In the genomic region with DNA sequence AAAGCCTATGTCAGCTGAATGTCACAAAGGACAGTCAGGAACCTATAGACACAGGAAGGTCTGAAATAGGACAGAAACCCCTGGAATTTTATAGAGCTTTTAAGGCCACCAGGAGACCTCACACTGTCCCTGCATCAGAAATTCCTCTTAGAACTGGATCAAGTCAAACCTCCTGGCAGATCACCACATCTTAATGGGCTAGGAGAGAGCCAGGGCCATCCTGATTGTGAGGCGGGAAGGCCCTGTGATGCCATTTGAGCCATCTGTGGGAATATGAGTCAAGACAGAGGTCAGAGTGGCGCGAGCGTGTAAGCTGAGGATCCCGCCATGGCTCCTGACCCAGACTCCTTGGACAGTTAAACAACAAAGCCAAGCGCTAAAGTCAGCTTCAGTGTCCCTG, we compare ENCODE assay signal across 13 mouse cellular contexts.
A peak's percentile ranks its signal among the peaks of the same experiment; 100 is the strongest.
DNase-seq lines count a peak whose midpoint lies in the region; ATAC-seq and TF ChIP-seq lines count a peak whose summit lies in the region.
"Had no signal": no experiment of that assay in that cellular context is flagged by ENCODE, and none has a peak within 500 bp of the region (broad histone marks: within the 10 kb centered on the region; RNA-seq: fewer than 3 reads in every experiment).

No protein-coding gene starts in this region.

- H3K36me3 ChIP-seq in heart, adult 2 months (ENCODE audit: control insufficient read depth, insufficient read depth, low read length): peaks cover 41% of the 10 kb centered on the region
- H3K36me3 ChIP-seq in lung, postnatal 0 days (ENCODE audit: insufficient read depth, low read length): 0 out of 2 replicates have a peak, but pooled peaks cover 5% of the 10 kb centered on the region
- H3K36me3 ChIP-seq in limb, embryonic 10.5 days: no peaks in the 10 kb centered on the region
- H3K36me3 ChIP-seq in stomach, postnatal 0 days (ENCODE audit: control insufficient read depth, insufficient read depth, low read length): no peaks in the 10 kb centered on the region
- no peaks in the 10 kb centered on the region for H3K36me3 ChIP-seq in forebrain, embryonic 12.5 days (replicated peaks)
- H3K36me3 ChIP-seq: hindbrain, embryonic 15.5 days; limb, embryonic 12.5 days had no signal

- H3K4me1 ChIP-seq in heart, adult 2 months (ENCODE audit: control insufficient read depth, insufficient read depth, low read length): peaks cover 57% of the 10 kb centered on the region
- peaks cover 21% of the 10 kb centered on the region for H3K4me1 ChIP-seq in lung, postnatal 0 days (ENCODE audit: insufficient read depth, low read depth, low read length)
- peaks cover 45% of the 10 kb centered on the region for H3K4me1 ChIP-seq in limb, embryonic 10.5 days
- peaks cover 4% of the 10 kb centered on the region; the same call in 1 of the 2 replicates for H3K4me1 ChIP-seq in stomach, postnatal 0 days (replicated peaks; ENCODE audit: control insufficient read depth, insufficient read depth)
- no peaks in the 10 kb centered on the region for H3K4me1 ChIP-seq in forebrain, embryonic 12.5 days
- H3K4me1 ChIP-seq: hindbrain, embryonic 15.5 days had no signal

- H3K4me3 ChIP-seq in heart, adult 2 months: no peak overlapping the region
- no peak overlapping the region for H3K4me3 ChIP-seq in lung, postnatal 0 days (ENCODE audit: low read depth, low read length)
- no peak overlapping the region for H3K4me3 ChIP-seq in limb, embryonic 10.5 days
- no peak overlapping the region for H3K4me3 ChIP-seq in stomach, postnatal 0 days (ENCODE audit: low read depth, low read length)
- no peak overlapping the region for H3K4me3 ChIP-seq in forebrain, embryonic 12.5 days (replicated peaks)
- H3K4me3 ChIP-seq: hindbrain, embryonic 15.5 days; limb, embryonic 12.5 days had no signal

- 58% methylated on average over 6 of the region's 6 CpGs for WGBS in heart, adult 2 months
- WGBS in lung, postnatal 0 days: 89% methylated on average over 6 of the region's 6 CpGs
- 91% methylated on average over 6 of the region's 6 CpGs for WGBS in limb, embryonic 10.5 days
- WGBS in stomach, postnatal 0 days: 86% methylated on average over 6 of the region's 6 CpGs
- 92% methylated on average over 6 of the region's 6 CpGs for WGBS in forebrain, embryonic 12.5 days

- no peak for TF ChIP-seq POLR2A in heart, adult 2 months (IDR thresholded peaks at IDR 0.05; ENCODE audit: insufficient read depth, low read depth, low read length)

- no peak for DNase-seq in heart, adult 2 months
- no peak for DNase-seq in heart, postnatal 25 days (ENCODE audit: low spot score)
- DNase-seq in lung, postnatal 0 days (ENCODE audit: low spot score): no peak
- no peak for DNase-seq in lung, adult 18-20 months
- DNase-seq in limb, embryonic 10.5 days (ENCODE audit: low spot score): no peak
- DNase-seq in stomach, postnatal 0 days (ENCODE audit: low spot score): no peak
- no peak for DNase-seq in adrenal gland, postnatal 4 days (ENCODE audit: low spot score in 2 of 2)
- DNase-seq: adrenal gland, adult 2 months; layer of hippocampus, adult 9-11 months; thymus, postnatal 14 days had no signal

- peak overlapping the region; percentile 64 for H3K27ac ChIP-seq in heart, adult 2 months
- peak overlapping the region; percentile 76 for H3K27ac ChIP-seq in lung, postnatal 0 days (ENCODE audit: low read length)
- peak overlapping the region; percentile 70 for H3K27ac ChIP-seq in limb, embryonic 10.5 days
- peak overlapping the region; percentile 81 for H3K27ac ChIP-seq in stomach, postnatal 0 days (replicated peaks)
- no peak overlapping the region for H3K27ac ChIP-seq in forebrain, embryonic 12.5 days
- H3K27ac ChIP-seq: hindbrain, embryonic 15.5 days; limb, embryonic 12.5 days had no signal

- TF ChIP-seq EP300 in heart, adult 2 months (IDR thresholded peaks at IDR 0.05; ENCODE audit: insufficient read depth, low read depth, low read length): no peak
- no peak for TF ChIP-seq EP300 in lung, postnatal 0 days (IDR thresholded peaks at IDR 0.05)
- no peak for TF ChIP-seq EP300 in stomach, postnatal 0 days (optimal IDR thresholded peaks at IDR 0.05)

- no peak for ATAC-seq in lung, postnatal 0 days
- ATAC-seq in stomach, postnatal 0 days (ENCODE audit: low FRiP score, low TSS enrichment): no peak
- no peak for ATAC-seq in forebrain, embryonic 12.5 days (ENCODE audit: low FRiP score)

- intact Hi-C loops in heart, adult 2 months (cut with DNase I): no loop called here
- intact Hi-C loops in heart, postnatal 25 days (cut with DNase I): no loop called here

- no peak for TF ChIP-seq CTCF in heart, adult 2 months (IDR thresholded peaks at IDR 0.05)
- TF ChIP-seq CTCF in lung, postnatal 0 days (IDR thresholded peaks at IDR 0.05): no peak
- TF ChIP-seq CTCF in stomach, postnatal 0 days (IDR thresholded peaks at IDR 0.05; ENCODE audit: low read depth): no peak

- peaks cover 3% of the 10 kb centered on the region; the same call in 1 of the 2 replicates for H3K79me2 ChIP-seq in heart, adult 2 months (replicated peaks; ENCODE audit: control insufficient read depth, insufficient read depth, low read length)

- no peaks in the 10 kb centered on the region for H3K9me3 ChIP-seq in lung, postnatal 0 days (ENCODE audit: low read length)
- H3K9me3 ChIP-seq in limb, embryonic 10.5 days (replicated peaks): no peaks in the 10 kb centered on the region
- no peaks in the 10 kb centered on the region for H3K9me3 ChIP-seq in stomach, postnatal 0 days (ENCODE audit: control insufficient read depth, low read length)
- no peaks in the 10 kb centered on the region for H3K9me3 ChIP-seq in forebrain, embryonic 12.5 days
- H3K9me3 ChIP-seq: hindbrain, embryonic 15.5 days; limb, embryonic 12.5 days had no signal

- no peaks in the 10 kb centered on the region for H3K27me3 ChIP-seq in heart, adult 2 months (ENCODE audit: control insufficient read depth, insufficient read depth, low read length)
- no peaks in the 10 kb centered on the region for H3K27me3 ChIP-seq in lung, postnatal 0 days (replicated peaks; ENCODE audit: insufficient read depth, low read length)
- no peaks in the 10 kb centered on the region for H3K27me3 ChIP-seq in limb, embryonic 10.5 days (ENCODE audit: low read depth, poor library complexity, severe bottlenecking)
- no peaks in the 10 kb centered on the region for H3K27me3 ChIP-seq in stomach, postnatal 0 days (ENCODE audit: control insufficient read depth, insufficient read depth, low read length)
- no peaks in the 10 kb centered on the region for H3K27me3 ChIP-seq in forebrain, embryonic 12.5 days
- H3K27me3 ChIP-seq: hindbrain, embryonic 15.5 days; limb, embryonic 12.5 days had no signal

- H3K4me2 ChIP-seq in lung, postnatal 0 days (replicated peaks; ENCODE audit: low read depth, low read length): no peak overlapping the region
- peak overlapping the region; percentile 18; the same call in 1 of the 2 replicates for H3K4me2 ChIP-seq in stomach, postnatal 0 days (replicated peaks; ENCODE audit: low read depth)
- H3K4me2 ChIP-seq in forebrain, embryonic 12.5 days: no peak overlapping the region
- H3K4me2 ChIP-seq: hindbrain, embryonic 15.5 days; limb, embryonic 12.5 days had no signal

- 0 out of 2 replicates have a peak overlapping the region, but pooled peaks have one; percentile 24 for H3K9ac ChIP-seq in heart, adult 2 months (ENCODE audit: low read depth, low read length)
- no peak overlapping the region for H3K9ac ChIP-seq in lung, postnatal 0 days (replicated peaks; ENCODE audit: low read depth)
- 0 out of 2 replicates have a peak overlapping the region, but pooled peaks have one; percentile 1 for H3K9ac ChIP-seq in stomach, postnatal 0 days (ENCODE audit: low read length)
- no peak overlapping the region for H3K9ac ChIP-seq in forebrain, embryonic 12.5 days
- H3K9ac ChIP-seq: hindbrain, embryonic 15.5 days; limb, embryonic 12.5 days had no signal

Comparison
In these comparisons a context has a peak if more than half of its experiments do, and no peak if none do; other contexts are left out.
1. H3K9ac ChIP-seq: peak in heart, adult 2 months (single experiment) and stomach, postnatal 0 days (single experiment); none in lung, postnatal 0 days (single experiment) and forebrain, embryonic 12.5 days (single experiment).